Mouse (Mus musculus) midbrain, embryonic 15.5 days (tissue): Measurements from ENCODE around the gene Atg4a-ps. TPM values are rescaled to one million over a fixed set of nuclear protein-coding genes. Genes with fewer than 3 reads are reported as not detected.

Experiments used
- ATAC-seq: fragments of 200-750 bp; cut with Nextera tagmentation; replicated peaks from 2 replicates; pipeline ENCODE4 v1.8.0; 2017; ENCODE audit warnings: moderate TSS enrichment
- H3K27ac ChIP-seq: fragments of 300-500 bp; sonication (generic); 2 replicates; pipeline ENCODE4 v1.5.1; 2015; ENCODE audit warnings: mild to moderate bottlenecking, inconsistent platforms
- H3K27me3 ChIP-seq: fragments of 300-500 bp; sonication (generic); replicated peaks from 2 replicates; pipeline ENCODE4 v1.6.1; 2015; ENCODE audit warnings: inconsistent platforms
- H3K36me3 ChIP-seq: fragments of 300-500 bp; sonication (generic); replicated peaks from 2 replicates; pipeline ENCODE4 v1.6.1; 2015; ENCODE audit warnings: inconsistent platforms
- H3K4me1 ChIP-seq: fragments of 300-500 bp; sonication (generic); 2 replicates; pipeline ENCODE4 v1.6.1; 2015; ENCODE audit warnings: inconsistent platforms
- H3K4me2 ChIP-seq: fragments of 300-500 bp; sonication (generic); 2 replicates; pipeline ENCODE4 v1.6.1; 2015; ENCODE audit warnings: inconsistent platforms, mild to moderate bottlenecking, moderate library complexity
- H3K4me3 ChIP-seq: fragments of 300-500 bp; sonication (generic); 2 replicates; pipeline ENCODE4 v1.5.1; 2015; ENCODE audit warnings: mild to moderate bottlenecking, inconsistent platforms
- H3K9ac ChIP-seq: fragments of 300-500 bp; sonication (generic); 2 replicates; pipeline ENCODE4 v1.6.1; 2015; ENCODE audit warnings: mild to moderate bottlenecking, inconsistent platforms
- H3K9me3 ChIP-seq: fragments of 300-500 bp; sonication (generic); 2 replicates; pipeline ENCODE4 v1.6.1; 2016; ENCODE audit warnings: inconsistent platforms
- WGBS: fragments of 180-500 bp; shearing (Covaris S2); methylation state at CpG from one replicate; pipeline ENCODE4 v1.1.7; 2015; ENCODE audit warnings: mixed read lengths; 5-methylcytosine and 5-hydroxymethylcytosine counted together
- polyA plus RNA-seq: library from polyadenylated mRNA; unstranded; fragments of >200 nt; fragmentation: Nextera tagmentation; extraction: Ambion mirVana; gene quantifications from 2 replicates; pipeline ENCODE4 v1.2.1, GENCODE M21; 2015

Gene Atg4a-ps
- polyA plus RNA-seq, 1 experiment from 2014 or later, result not detected

- H3K4me1 ChIP-seq, result peaks cover 5% of the 10 kb centered on the region; the same call in 1 of the 2 replicates
- ATAC-seq, result no peak
- no peak overlapping the region for H3K4me2 ChIP-seq
- WGBS, result 24% methylated on average over 1 of the region's 1 CpGs
- no peaks in the 10 kb centered on the region for H3K36me3 ChIP-seq
- no peaks in the 10 kb centered on the region for H3K9me3 ChIP-seq
- no peaks in the 10 kb centered on the region for H3K27me3 ChIP-seq
- H3K4me3 ChIP-seq, result no peak overlapping the region
- no peak overlapping the region for H3K27ac ChIP-seq
- H3K9ac ChIP-seq, result no peak overlapping the region
Observed at GRCm38 (mm10) chr3:103650406-103650805, 4.5 kb upstream of the Atg4a-ps start.

GRCm38 (mm10) chr3:103649716-103650115, 3.8 kb upstream of the Atg4a-ps start:
- ATAC-seq, result no peak
- Histone ChIP-seq H3K9ac (no peak overlapping the region), H3K27ac (no peak overlapping the region), H3K4me3 (no peak overlapping the region), H3K27me3 (no peaks in the 10 kb centered on the region), H3K36me3 (no peaks in the 10 kb centered on the region), H3K9me3 (no peaks in the 10 kb centered on the region), H3K4me2 (no peak overlapping the region), H3K4me1 (peaks cover 5% of the 10 kb centered on the region; the same call in 1 of the 2 replicates)
- WGBS, result 75% methylated on average over 6 of the region's 6 CpGs

- Histone ChIP-seq H3K4me2 (no peak overlapping the region), H3K9me3 (no peaks in the 10 kb centered on the region), H3K4me1 (peaks cover 5% of the 10 kb centered on the region; the same call in 1 of the 2 replicates), H3K9ac (no peak overlapping the region), H3K27ac (no peak overlapping the region), H3K4me3 (no peak overlapping the region), H3K27me3 (no peaks in the 10 kb centered on the region), H3K36me3 (no peaks in the 10 kb centered on the region)
- ATAC-seq, result no peak
- 88% methylated on average over 4 of the region's 4 CpGs for WGBS
Observed at GRCm38 (mm10) chr3:103648486-103648885, 2.6 kb upstream of the Atg4a-ps start.

GRCm38 (mm10) chr3:103647164-103647867, 1.4 kb upstream of the Atg4a-ps start:
- Histone ChIP-seq H3K4me2 (no peak overlapping the region), H3K27me3 (no peaks in the 10 kb centered on the region), H3K9ac (no peak overlapping the region), H3K27ac (no peak overlapping the region), H3K9me3 (no peaks in the 10 kb centered on the region), H3K4me1 (peaks cover 4% of the 10 kb centered on the region; the same call in 1 of the 2 replicates), H3K36me3 (no peaks in the 10 kb centered on the region), H3K4me3 (no peak overlapping the region)
- ATAC-seq, result no peak
- WGBS, result 88% methylated on average over 11 of the region's 11 CpGs

GRCm38 (mm10) chr3:103641301-103641700, 4.6 kb downstream of the Atg4a-ps start:
- no peak overlapping the region for H3K27ac ChIP-seq

GRCm38 (mm10) chr3:103640226-103640803, 5.6 kb downstream of the Atg4a-ps start:
- Histone ChIP-seq H3K4me2 (no peak overlapping the region), H3K4me1 (0 out of 2 replicates have a peak, but pooled peaks cover 3% of the 10 kb centered on the region), H3K9me3 (no peaks in the 10 kb centered on the region), H3K27me3 (no peaks in the 10 kb centered on the region), H3K36me3 (no peaks in the 10 kb centered on the region), H3K9ac (no peak overlapping the region), H3K4me3 (no peak overlapping the region), H3K27ac (no peak overlapping the region)
- WGBS, result 26% methylated on average over 8 of the region's 8 CpGs
- no peak for ATAC-seq

More at GRCm38 (mm10) chr3:103641301-103641700, 4.6 kb downstream of the Atg4a-ps start:
- Histone ChIP-seq H3K9ac (no peak overlapping the region), H3K4me1 (0 out of 2 replicates have a peak, but pooled peaks cover 3% of the 10 kb centered on the region), H3K4me3 (no peak overlapping the region), H3K9me3 (no peaks in the 10 kb centered on the region), H3K36me3 (no peaks in the 10 kb centered on the region), H3K4me2 (no peak overlapping the region), H3K27me3 (no peaks in the 10 kb centered on the region)
- WGBS, result 41% methylated on average over 7 of the region's 7 CpGs
- peak; percentile 73 for ATAC-seq

- H3K9ac ChIP-seq, result no peak overlapping the region
- no peak overlapping the region for H3K27ac ChIP-seq
- ATAC-seq, result no peak
- no peaks in the 10 kb centered on the region for H3K36me3 ChIP-seq
- WGBS, result 79% methylated on average over 1 of the region's 1 CpGs
- H3K9me3 ChIP-seq, result no peaks in the 10 kb centered on the region
- H3K4me1 ChIP-seq, result 0 out of 2 replicates have a peak, but pooled peaks cover 3% of the 10 kb centered on the region
- no peak overlapping the region for H3K4me3 ChIP-seq
- no peaks in the 10 kb centered on the region for H3K27me3 ChIP-seq
- no peak overlapping the region for H3K4me2 ChIP-seq
Observed at GRCm38 (mm10) chr3:103637641-103638040, 8.2 kb downstream of the Atg4a-ps start.

- 97% methylated on average over 1 of the region's 1 CpGs for WGBS
- Histone ChIP-seq H3K27ac (no peak overlapping the region), H3K4me3 (no peak overlapping the region), H3K36me3 (no peaks in the 10 kb centered on the region), H3K9me3 (no peaks in the 10 kb centered on the region), H3K4me2 (no peak overlapping the region), H3K4me1 (no peaks in the 10 kb centered on the region), H3K9ac (no peak overlapping the region), H3K27me3 (no peaks in the 10 kb centered on the region)
- no peak for ATAC-seq
Observed at GRCm38 (mm10) chr3:103634256-103634655, 11.6 kb downstream of the Atg4a-ps start.

- H3K4me1 ChIP-seq, result no peaks in the 10 kb centered on the region
- no peaks in the 10 kb centered on the region for H3K36me3 ChIP-seq
- H3K27ac ChIP-seq, result no peak overlapping the region
- no peaks in the 10 kb centered on the region for H3K9me3 ChIP-seq
- H3K4me3 ChIP-seq, result no peak overlapping the region
- no peak overlapping the region for H3K4me2 ChIP-seq
- H3K9ac ChIP-seq, result no peak overlapping the region
- no peaks in the 10 kb centered on the region for H3K27me3 ChIP-seq
- no peak for ATAC-seq
- 82% methylated on average over 4 of the region's 4 CpGs for WGBS
Observed at GRCm38 (mm10) chr3:103633831-103634230, 12.0 kb downstream of the Atg4a-ps start.

- H3K4me3 ChIP-seq, result no peak overlapping the region
- no peak overlapping the region for H3K4me2 ChIP-seq
- 88% methylated on average over 7 of the region's 7 CpGs for WGBS
Observed at GRCm38 (mm10) chr3:103633124-103633523, 12.7 kb downstream of the Atg4a-ps start.

GRCm38 (mm10) chr3:103627661-103628060, 18.2 kb downstream of the Atg4a-ps start:
- H3K27me3 ChIP-seq, result no peaks in the 10 kb centered on the region
- no peak for ATAC-seq
- H3K4me2 ChIP-seq, result no peak overlapping the region
- 92% methylated on average over 3 of the region's 3 CpGs for WGBS
- no peak overlapping the region for H3K9ac ChIP-seq
- H3K4me3 ChIP-seq, result no peak overlapping the region
- H3K9me3 ChIP-seq, result no peaks in the 10 kb centered on the region
- H3K27ac ChIP-seq, result no peak overlapping the region
- no peaks in the 10 kb centered on the region for H3K4me1 ChIP-seq
- no peaks in the 10 kb centered on the region for H3K36me3 ChIP-seq

More at GRCm38 (mm10) chr3:103633124-103633523, 12.7 kb downstream of the Atg4a-ps start:
- no peaks in the 10 kb centered on the region for H3K4me1 ChIP-seq
- H3K27me3 ChIP-seq, result no peaks in the 10 kb centered on the region
- no peak for ATAC-seq
- H3K36me3 ChIP-seq, result no peaks in the 10 kb centered on the region
- no peaks in the 10 kb centered on the region for H3K9me3 ChIP-seq
- no peak overlapping the region for H3K27ac ChIP-seq
- no peak overlapping the region for H3K9ac ChIP-seq

- 92% methylated on average over 4 of the region's 4 CpGs for WGBS
- Histone ChIP-seq H3K9ac (no peak overlapping the region), H3K4me3 (no peak overlapping the region), H3K27me3 (no peaks in the 10 kb centered on the region), H3K36me3 (no peaks in the 10 kb centered on the region), H3K27ac (no peak overlapping the region), H3K4me1 (no peaks in the 10 kb centered on the region), H3K9me3 (no peaks in the 10 kb centered on the region), H3K4me2 (no peak overlapping the region)
- ATAC-seq, result no peak
Observed at GRCm38 (mm10) chr3:103626481-103626880, 19.4 kb downstream of the Atg4a-ps start.

- Histone ChIP-seq H3K4me2 (no peak overlapping the region), H3K27me3 (no peaks in the 10 kb centered on the region), H3K36me3 (no peaks in the 10 kb centered on the region), H3K4me3 (no peak overlapping the region), H3K9ac (no peak overlapping the region), H3K27ac (no peak overlapping the region), H3K4me1 (no peaks in the 10 kb centered on the region), H3K9me3 (no peaks in the 10 kb centered on the region)
- ATAC-seq, result no peak
- WGBS, result 85% methylated on average over 13 of the region's 13 CpGs
Observed at GRCm38 (mm10) chr3:103625169-103625568, 20.7 kb downstream of the Atg4a-ps start.
